Mouse (Mus musculus) forelimb bud, embryonic 11.5 days (tissue): ENCODE measurements around the gene Lyrm1.

ENCODE experiments used
- DNase-seq: peaks from one replicate; pipeline ENCODE4 v3.0.0-alpha.2; 2012; ENCODE audit warnings: low read depth, low spot score

The Lyrm1 gene

DNA sequence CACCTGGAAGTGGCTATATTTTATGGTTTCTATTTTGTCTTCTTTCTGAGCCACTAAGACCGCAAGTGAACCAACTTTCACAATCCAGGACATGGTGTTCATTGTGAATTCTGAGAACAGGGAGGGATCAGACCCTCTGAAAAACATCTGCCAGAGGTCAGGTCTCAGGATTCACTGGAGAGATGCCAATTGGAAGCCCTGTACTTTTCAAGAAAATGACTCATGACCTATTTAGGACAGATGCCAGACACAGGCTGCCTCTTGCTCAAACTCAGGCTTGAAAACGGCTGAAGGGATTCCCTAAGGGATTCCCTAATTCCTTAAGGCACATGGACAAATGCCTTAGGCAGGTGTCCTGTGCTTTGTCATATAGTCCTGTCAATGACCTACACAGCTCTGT lies 65.4 kb downstream of the Lyrm1 start:
- peak; percentile 6 for DNase-seq

DNA sequence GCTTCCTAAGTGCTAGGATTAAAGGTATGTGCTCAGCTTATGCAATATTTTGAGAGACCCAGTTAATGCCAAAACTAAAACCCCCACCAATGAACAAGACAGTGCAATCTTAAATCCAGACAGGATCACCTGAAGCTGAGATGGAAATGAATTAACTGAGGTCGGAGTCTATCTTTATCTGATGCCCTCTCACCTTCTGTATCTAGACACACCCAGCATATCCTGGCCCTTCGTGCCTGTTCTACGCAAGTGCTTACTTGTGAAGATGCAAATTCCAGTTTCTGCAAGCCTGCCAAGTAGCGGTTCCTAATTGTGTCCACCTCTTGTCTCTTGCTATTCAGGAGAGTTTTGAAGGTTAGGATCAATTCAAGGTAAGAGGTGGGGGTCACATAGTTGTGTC lies 69.5 kb downstream of the Lyrm1 start:
- DNase-seq = no peak

DNA sequence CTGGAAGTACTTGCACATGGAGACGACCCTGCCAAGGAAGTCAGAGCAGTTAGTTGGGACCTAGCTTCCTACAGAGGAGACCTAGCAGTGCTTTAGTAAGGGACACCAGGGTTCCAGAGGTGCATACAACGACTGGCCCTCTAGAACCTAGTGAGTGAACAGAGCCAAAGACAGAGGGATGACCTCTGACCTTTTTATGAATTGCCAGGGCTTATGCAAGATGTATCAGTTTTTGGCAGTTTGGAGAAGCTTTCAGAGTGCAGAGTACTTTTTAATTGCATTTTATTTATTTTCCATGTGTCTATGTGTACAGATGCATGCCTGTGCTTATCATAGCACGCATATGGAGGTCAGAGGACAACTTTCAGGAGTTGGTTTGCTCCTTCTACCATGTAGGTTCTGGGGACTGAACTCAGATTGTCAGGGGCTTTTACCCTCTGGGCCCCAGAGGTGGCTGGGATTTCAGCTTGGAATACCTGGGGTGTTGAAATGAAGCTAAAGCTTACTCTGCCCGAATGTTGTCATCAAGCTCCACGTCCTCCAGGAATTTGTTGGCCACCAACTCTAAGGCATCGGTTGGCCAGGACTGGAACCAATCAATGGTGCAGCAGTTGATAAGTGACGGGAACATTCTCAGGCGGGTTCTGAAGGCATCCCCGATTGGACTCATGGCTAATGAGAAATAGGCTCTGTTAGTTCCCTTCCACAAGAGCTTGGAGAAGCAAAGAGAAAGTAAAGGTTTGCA lies 70.2 kb downstream of the Lyrm1 start:
- no peak for DNase-seq

DNA sequence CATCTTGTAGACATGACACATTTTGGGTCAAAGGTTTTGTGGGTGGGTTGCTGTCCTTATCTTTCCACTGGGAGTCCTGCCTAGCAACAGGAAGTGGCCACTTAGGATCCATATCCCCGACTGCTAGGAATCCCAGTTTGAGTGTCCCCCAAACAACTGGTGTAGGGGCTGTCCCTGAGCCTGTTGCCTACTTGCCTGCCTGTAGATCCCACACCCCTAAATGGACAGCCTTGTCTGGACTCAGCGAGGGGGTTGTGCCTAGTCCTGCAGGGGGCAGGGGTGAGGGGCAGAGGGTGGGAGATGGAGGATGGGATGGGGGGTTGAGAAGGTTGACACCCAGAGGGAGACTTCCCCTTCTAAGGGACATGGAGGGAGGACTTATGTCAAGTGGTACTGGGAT lies 73.7 kb downstream of the Lyrm1 start:
- no peak for DNase-seq

DNA sequence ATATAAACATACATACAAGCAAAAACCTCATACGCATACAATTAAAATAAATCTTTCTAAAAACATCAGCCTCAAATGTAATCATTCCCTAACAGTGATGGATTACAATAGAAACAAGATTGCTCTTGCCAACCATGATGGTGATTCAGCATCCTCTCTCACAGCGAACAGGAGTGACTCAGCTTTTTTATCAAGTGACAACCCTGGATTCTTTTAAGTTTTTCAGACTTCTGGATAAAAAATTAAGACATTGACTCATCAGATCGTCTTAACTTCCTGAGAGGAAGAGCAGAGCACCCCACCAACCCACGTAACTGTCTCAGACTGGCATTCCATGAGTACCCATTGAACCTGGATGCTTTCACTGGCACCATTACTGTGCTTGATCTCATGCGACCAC lies 78.6 kb downstream of the Lyrm1 start:
- no peak for DNase-seq

DNA sequence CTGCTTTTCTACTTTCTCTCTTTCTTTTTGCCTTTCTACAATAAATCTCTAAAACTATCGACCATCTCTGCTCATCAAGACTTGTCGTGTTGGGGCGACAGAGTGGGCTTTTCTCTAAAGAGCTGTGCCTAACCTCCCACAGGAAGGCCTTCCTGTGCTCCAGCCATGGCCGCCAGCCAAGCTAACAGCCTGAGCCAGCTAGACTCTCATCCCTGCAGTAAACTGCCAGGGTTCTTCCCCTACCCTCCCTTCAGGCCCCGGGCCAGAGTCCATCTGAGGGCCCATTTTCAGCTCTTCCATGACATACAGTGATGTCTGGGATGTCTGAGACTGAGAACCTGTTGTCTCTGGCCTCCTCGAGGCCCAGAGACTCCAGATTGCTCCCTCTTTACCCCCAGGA lies 80.6 kb downstream of the Lyrm1 start:
- DNase-seq = no peak

DNA sequence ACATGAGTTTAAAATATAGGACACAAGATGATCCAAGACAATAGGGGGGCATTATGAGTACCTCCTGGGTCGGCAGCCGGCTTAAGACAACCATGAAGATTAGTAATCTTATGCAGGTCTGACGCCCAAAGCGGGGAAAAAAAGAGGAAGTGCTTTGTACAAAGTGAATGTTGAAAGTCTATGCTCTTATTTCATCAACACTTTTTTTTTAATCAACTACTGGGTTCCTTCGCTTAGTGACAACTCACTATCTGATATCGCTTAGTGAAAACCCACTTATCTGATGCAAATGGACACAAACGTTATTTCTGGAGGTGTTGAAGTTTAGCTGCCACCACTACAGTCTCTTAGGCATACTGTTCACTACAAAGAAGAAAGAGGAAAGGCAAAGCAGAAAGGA lies 81.9 kb downstream of the Lyrm1 start:
- DNase-seq = no peak

DNA sequence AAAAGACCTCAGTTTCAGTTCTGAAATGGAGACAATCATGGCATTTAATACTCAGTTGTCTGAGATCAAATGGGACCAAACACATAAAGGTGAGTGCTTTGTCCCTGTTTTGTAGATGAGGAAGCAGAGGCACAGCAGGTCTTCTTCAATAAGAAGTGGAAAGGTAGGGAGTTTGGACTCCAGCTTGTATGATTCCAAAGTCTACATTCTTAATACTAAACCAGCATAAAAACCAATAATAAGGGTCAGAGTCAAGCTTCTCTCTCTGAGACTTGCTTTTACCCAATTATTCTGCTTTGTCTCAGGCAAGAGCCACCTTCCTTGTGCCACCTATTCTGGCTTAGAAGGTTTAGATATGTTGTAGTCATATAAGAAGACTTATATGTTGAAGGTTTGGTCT lies 82.9 kb downstream of the Lyrm1 start:
- DNase-seq = no peak

DNA sequence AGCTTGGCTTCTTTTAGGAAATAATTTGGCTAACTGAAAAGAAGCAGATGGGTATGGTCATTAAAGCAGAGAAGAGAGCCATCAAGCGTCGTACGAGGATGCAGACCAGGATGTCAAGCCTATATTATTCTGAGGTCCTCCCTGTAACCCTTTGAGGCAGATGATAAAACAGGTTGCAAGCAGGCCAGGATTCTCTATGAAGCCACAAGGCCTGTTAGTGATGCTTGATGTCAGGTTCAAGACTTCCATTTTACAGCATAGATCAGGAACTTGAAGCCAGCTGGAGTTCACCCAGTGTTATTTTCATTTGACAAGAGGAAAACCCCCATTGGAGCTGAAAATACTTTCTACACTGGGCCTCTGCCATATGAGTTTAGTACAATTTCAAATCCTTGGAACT lies 84.5 kb downstream of the Lyrm1 start:
- DNase-seq = no peak

DNA sequence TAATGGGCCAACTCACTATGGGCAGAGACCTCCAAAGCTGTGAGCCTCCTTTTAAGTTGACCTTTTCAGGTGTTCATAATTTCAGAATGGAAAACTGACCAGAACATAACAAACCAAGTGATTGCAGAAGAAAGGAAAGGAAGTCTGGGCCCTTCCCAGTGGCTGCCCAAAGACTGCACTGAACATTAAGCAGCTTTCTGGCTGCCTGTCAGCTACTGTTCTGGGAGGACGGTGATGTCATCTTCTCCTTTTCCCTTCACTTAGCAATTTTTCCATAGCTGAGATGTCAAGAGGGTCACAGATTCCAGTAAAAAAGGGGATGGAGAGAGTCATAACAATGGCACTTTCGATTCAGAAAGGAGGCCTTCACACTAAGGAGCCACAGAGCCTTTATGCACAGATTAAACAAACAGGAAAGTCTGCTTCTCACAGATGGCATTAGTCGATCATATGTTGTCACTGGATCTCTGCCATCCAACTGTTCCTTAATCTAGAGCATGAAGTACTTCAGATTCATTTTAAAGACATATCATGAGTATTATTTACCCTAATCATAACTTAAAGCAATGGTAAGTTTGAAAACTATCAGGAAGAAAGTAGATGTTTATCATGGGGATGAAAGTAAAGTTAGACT lies 89.7 kb downstream of the Lyrm1 start:
- DNase-seq = no peak

DNA sequence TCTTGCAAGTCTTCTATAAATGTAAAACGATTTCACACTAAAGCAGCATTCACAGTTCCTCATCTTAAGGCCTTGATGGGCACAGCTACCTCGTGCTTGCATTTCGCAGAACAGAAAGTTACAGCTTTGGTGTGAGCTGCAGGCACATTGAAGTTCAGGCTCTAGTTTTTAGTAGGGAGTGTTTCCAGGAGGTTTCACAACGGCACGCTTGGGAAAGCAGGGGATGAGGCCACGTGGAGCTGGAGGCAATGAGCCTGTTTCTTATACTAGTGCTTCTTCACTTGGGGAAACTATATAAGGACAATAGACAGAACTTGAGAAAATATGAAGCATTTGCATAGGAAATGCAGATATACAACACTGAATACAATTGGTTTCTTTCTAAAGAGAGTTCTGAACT lies 101.4 kb downstream of the Lyrm1 start:
- no peak for DNase-seq
